Mouse (Mus musculus): ENCODE data around the gene Bag6.

GRCm38 (mm10) chr17:35127017-35127416, 8.0 kb upstream of the Bag6 start:
- no peak for TF ChIP-seq CTCF (IDR thresholded peaks at IDR 0.05; ENCODE audit: low read depth)
- TF ChIP-seq EP300 (IDR thresholded peaks at IDR 0.05; ENCODE audit: low read depth) = no peak
